Mouse (Mus musculus): ENCODE data around the gene Proca1. TPM values are rescaled to one million over a fixed set of nuclear protein-coding genes. Genes with fewer than 3 reads are reported as not detected.
"Not testable (repeated sequence)": the region's sequence is repeated elsewhere in the genome, so short reads cannot be mapped to it uniquely, and the experiment has no call there.

Gene Proca1
- polyA plus RNA-seq, 1 experiment from 2014 or later: 4.8 TPM

DNA sequence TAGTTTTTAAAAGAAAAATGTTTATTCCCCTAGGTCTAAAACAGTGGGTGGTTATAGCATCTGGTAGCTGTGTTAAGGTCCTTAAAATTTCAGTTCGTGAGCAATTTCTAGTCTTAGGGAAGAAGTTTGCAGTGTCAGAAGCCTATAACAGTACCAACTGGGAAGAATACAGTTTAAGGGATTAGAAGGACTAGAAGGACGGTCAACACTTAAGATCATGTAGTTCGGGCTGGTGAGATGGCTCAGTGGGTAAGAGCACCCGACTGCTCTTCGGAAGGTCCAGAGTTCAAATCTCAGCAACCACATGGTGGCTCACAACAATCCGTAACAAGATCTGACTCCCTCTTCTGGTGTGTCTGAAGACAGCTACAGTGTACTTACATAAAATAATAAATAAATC is 8.5 kb upstream of the Proca1 start:
- not testable (repeated sequence) for H3K27me3 ChIP-seq (replicated peaks); H3K4me3 ChIP-seq (replicated peaks); ATAC-seq (ENCODE audit: low FRiP score); H3K9ac ChIP-seq (replicated peaks); H3K9me3 ChIP-seq (replicated peaks); H3K4me2 ChIP-seq; H3K27ac ChIP-seq (replicated peaks)
- WGBS: 97% methylated on average over 6 of the region's 6 CpGs
- Histone ChIP-seq H3K36me3 (peaks cover 18% of the 10 kb centered on the region), H3K4me1 (peaks cover 53% of the 10 kb centered on the region)

DNA sequence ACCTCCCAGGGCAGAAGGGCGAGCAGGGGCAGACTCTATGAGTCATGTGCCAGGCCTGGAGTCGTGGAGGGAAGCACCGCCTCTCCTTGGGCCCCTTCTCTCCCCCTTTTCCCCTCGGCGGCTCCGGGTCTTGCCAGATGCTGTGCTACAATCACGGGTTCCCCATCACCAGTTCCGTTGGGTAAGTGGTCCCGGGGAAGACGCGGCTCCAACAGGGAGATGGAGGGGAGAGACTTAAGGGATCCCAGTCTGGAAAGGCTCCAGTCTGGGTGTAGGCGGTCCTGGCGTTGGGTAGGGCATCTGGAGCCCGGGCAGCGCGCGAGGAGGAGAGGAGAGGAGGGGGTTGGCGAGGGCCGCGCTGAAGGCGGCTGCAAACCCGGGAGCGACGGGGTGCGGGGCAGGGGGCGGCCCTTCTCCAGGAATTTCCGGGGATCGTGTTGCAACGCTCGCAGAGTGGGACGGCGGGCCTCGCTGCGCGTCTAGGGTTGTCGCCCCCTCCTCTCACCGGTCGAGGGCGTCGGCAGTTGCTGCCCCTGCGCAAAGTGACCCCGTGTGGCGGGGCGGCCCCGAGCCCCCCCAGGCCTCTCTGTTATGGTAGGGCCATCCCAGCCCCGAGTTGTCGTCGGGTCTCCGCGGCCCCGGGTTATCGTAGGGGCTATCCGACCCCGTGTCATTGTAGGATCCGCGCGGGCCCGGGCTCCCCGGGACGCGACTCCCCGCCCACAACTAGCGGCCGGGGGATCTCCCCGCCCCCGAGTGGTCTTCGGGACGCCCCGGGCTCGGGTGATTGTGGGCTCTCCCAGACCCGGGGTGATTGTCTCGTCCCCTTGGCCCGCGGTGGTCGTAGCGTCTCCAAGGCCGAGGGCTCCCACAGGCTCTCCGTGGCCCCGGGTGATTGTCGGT is 4.6 kb upstream of the Proca1 start, which contains the start of gene Rab34:
Gene Rab34 (plus strand): TSS at position 100 of the 903 bp plus-strand sequence.
- peak; percentile 72 for ATAC-seq (ENCODE audit: low FRiP score)
- no peaks in the 10 kb centered on the region for H3K27me3 ChIP-seq (replicated peaks)
- under 1% methylated on average over 78 of the region's 80 CpGs for WGBS

DNA sequence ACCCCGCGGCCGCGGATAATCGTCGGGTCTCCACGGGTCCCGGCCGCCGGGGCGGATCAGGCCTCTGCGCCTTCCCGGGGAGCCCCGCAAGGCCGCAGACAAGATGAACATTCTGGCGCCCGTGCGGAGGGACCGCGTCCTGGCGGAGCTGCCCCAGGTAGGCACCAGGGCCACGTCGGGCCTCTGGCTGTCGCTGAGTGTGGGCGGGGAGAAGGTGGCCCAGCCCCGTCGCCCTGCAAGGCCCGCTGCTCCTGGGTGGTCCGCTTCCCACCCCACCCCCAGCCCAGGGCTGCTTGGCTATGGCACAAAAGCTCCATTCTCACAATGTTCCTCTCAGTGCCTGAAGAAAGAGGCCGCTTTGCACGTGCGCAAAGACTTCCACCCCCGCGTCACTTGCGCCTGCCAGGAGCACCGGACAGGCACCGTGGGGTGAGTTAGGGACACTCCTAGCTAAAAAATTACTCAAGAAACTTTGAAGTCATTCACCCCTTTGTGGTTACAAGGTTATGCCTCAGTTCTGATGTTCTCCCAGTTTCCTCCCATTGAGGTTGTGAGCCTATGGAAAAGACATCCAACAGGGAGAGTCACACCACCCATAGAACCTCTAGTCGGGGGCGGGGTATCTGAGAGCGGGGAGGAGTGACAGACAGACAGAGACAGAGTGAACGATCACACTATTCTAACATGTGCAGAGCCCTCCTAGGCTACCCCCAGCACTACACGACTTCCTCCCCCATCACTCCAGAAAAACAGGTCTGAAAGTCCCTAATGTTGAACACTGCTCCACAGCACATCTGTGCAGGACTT is 3.8 kb upstream of the Proca1 start:
- peaks cover 31% of the 10 kb centered on the region for H3K36me3 ChIP-seq
- H3K4me1 ChIP-seq: peaks cover 33% of the 10 kb centered on the region
- no peaks in the 10 kb centered on the region for H3K27me3 ChIP-seq (replicated peaks)
- H3K4me2 ChIP-seq: peak overlapping the region; percentile 67
- H3K9ac ChIP-seq (replicated peaks): peak overlapping the region; percentile 83
- WGBS: under 1% methylated on average over 41 of the region's 42 CpGs
- H3K27ac ChIP-seq (replicated peaks): peak overlapping the region; percentile 94
- H3K9me3 ChIP-seq (replicated peaks): no peaks in the 10 kb centered on the region
- peak overlapping the region; percentile 73 for H3K4me3 ChIP-seq (replicated peaks)
- peak; percentile 80 for ATAC-seq (ENCODE audit: low FRiP score)

More for the DNA sequence above, 4.6 kb upstream of the Proca1 start, which contains the start of gene Rab34:
- peak within 1 kb of the TSS; percentile 94 for H3K27ac ChIP-seq (replicated peaks)
- no peaks in the 10 kb centered on the region for H3K9me3 ChIP-seq (replicated peaks)
- peak within 1 kb of the TSS; percentile 67 for H3K4me2 ChIP-seq
- peaks cover 34% of the 10 kb centered on the region for H3K4me1 ChIP-seq
- peak within 1 kb of the TSS; percentile 73 for H3K4me3 ChIP-seq (replicated peaks)
- peak within 1 kb of the TSS; percentile 83 for H3K9ac ChIP-seq (replicated peaks)
- H3K36me3 ChIP-seq: peaks cover 30% of the 10 kb centered on the region

DNA sequence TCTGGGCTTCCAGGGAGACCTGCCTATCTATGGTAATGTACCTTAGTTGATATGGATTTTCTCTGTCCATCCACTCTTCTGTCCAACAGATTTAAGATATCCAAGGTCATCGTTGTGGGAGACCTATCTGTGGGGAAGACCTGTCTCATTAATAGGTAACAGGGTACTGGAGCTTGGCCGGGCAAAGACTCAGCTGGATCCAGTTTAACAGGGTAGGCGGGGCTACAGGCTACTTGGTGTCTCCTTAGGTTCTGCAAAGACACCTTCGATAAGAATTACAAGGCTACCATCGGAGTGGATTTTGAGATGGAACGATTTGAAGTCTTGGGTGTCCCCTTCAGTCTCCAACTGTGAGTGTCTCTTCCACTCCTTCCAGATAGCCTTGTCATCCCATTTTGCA is 3.2 kb upstream of the Proca1 start:
- H3K9ac ChIP-seq (replicated peaks): peak overlapping the region; percentile 83
- H3K27me3 ChIP-seq (replicated peaks): no peaks in the 10 kb centered on the region
- H3K9me3 ChIP-seq (replicated peaks): no peaks in the 10 kb centered on the region
- H3K4me2 ChIP-seq: peak overlapping the region; percentile 67
- peaks cover 31% of the 10 kb centered on the region for H3K36me3 ChIP-seq
- H3K4me1 ChIP-seq: peaks cover 38% of the 10 kb centered on the region
- no peak for ATAC-seq (ENCODE audit: low FRiP score)
- peak overlapping the region; percentile 94 for H3K27ac ChIP-seq (replicated peaks)
- 69% methylated on average over 6 of the region's 6 CpGs for WGBS
- peak overlapping the region; percentile 73 for H3K4me3 ChIP-seq (replicated peaks)

DNA sequence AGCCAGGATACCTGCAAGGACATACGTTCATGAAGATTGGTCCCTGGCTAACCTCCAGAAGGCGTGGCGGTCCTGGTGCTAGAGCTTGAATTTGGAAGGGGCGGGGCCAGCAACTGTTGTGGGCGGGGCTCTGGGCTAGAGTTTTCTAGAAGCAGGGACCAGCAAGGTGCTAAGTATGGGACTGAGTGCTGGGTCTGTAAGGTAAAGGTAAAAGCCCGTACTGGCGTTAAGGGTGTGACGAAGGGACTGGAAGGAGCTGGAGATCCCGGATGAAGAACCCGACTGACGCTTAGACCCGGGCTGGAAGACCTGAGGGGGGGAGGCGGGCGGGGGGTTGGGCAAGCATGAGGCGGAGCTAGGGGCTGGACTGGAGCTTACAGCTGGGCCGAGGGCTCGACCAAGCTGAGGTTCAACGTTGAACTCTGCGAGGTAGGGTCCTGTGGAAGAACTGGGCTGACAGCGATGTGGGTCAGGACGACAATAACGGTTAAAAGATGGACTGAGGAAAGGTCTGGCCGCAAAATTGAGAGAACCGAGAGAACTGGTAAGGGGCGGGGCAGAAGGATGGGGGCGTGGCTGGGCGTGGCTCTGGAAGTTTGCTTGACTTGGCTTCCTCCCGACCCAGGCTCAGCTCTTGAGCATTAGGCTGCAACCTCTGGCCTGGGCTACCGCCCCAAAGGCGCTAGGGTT is 1.4 kb downstream of the Proca1 start:
- peaks cover 22% of the 10 kb centered on the region for H3K4me1 ChIP-seq
- peak overlapping the region; percentile 36 for H3K4me3 ChIP-seq (replicated peaks)
- 5% methylated on average over 30 of the region's 30 CpGs for WGBS
- H3K9ac ChIP-seq (replicated peaks): 0 out of 2 replicates have a peak overlapping the region, but pooled peaks have one; percentile 23
- no peaks in the 10 kb centered on the region for H3K9me3 ChIP-seq (replicated peaks)
- ATAC-seq (ENCODE audit: low FRiP score): 0 out of 2 replicates have a peak, but pooled peaks have one; percentile 39
- peaks cover 31% of the 10 kb centered on the region for H3K36me3 ChIP-seq
- H3K4me2 ChIP-seq: peak overlapping the region; percentile 49
- H3K27me3 ChIP-seq (replicated peaks): no peaks in the 10 kb centered on the region
- no peak overlapping the region for H3K27ac ChIP-seq (replicated peaks)

DNA sequence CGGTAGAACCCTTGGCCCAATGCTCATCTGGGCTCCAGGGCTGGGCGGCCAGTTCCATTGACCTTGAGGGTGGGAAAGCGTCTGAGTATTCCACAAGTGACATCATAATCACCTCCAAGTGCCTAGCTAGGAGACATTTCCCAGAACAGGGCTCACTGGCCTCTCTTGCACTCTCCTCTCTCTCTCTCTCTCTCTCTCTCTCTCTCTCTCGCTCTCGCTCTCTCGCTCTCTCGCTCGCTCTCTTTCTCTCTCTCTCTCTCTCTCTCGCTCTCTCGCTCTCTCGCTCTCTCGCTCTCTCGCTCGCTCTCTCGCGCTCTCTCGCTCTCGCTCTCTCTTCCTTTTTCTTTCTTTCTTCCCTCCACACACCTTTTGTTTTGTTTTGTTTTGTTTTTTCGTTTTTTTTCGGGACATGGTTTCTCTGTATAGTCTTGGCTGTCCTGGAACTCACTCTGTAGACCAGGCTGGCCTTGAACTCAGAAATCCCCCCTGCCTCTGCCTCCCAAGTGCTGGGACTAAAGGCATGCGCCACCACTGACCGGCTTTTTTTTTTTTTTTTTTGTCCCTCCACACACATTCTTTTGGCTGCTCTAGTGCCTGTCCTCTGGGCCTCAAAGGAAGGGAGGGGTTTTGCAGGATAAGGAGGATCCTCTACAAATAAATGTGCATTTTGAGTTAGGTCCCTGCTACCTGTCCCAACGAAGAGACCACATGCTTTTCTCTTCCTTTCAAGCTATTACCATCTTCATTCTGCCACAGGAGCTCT is 2.1 kb downstream of the Proca1 start:
- 67% methylated on average over 23 of the region's 23 CpGs for WGBS

DNA sequence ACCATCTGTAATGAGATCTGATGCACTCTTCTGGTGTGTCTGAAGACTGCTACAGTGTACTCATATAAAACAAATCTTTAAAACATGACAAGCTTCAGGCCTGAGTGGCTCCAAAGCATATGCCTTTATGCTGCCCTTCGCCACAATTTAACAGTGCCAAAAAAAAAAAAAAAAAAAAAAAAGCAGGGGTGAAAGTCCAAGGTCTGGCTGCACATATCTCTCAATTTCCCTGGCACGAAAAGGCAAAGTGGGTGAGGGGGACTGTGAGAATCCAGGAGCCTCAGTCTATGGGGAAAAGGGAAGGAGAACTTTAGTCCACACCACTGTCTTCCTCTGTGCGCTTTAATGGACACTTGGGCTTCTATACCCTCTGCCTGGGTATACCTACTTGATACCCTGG is 9.2 kb downstream of the Proca1 start:
- H3K4me2 ChIP-seq: no peak overlapping the region
- H3K9me3 ChIP-seq (replicated peaks): no peaks in the 10 kb centered on the region
- H3K27me3 ChIP-seq (replicated peaks): no peaks in the 10 kb centered on the region
- peaks cover 21% of the 10 kb centered on the region for H3K36me3 ChIP-seq
- no peak overlapping the region for H3K27ac ChIP-seq (replicated peaks)
- WGBS: 94% methylated on average over 3 of the region's 3 CpGs
- H3K4me1 ChIP-seq: peaks cover 18% of the 10 kb centered on the region; the same call in 1 of the 2 replicates
- no peak overlapping the region for H3K4me3 ChIP-seq (replicated peaks)
- H3K9ac ChIP-seq (replicated peaks): no peak overlapping the region
- ATAC-seq (ENCODE audit: low FRiP score): no peak

More for the DNA sequence above, 2.1 kb downstream of the Proca1 start:
- H3K4me3 ChIP-seq (replicated peaks): peak overlapping the region; percentile 36
- peak overlapping the region; percentile 49 for H3K4me2 ChIP-seq
- H3K9me3 ChIP-seq (replicated peaks): no peaks in the 10 kb centered on the region
- H3K27ac ChIP-seq (replicated peaks): no peak overlapping the region
- H3K36me3 ChIP-seq: peaks cover 30% of the 10 kb centered on the region
- H3K27me3 ChIP-seq (replicated peaks): no peaks in the 10 kb centered on the region
- ATAC-seq (ENCODE audit: low FRiP score): no peak
- H3K4me1 ChIP-seq: peaks cover 14% of the 10 kb centered on the region
- 0 out of 2 replicates have a peak overlapping the region, but pooled peaks have one; percentile 23 for H3K9ac ChIP-seq (replicated peaks)

DNA sequence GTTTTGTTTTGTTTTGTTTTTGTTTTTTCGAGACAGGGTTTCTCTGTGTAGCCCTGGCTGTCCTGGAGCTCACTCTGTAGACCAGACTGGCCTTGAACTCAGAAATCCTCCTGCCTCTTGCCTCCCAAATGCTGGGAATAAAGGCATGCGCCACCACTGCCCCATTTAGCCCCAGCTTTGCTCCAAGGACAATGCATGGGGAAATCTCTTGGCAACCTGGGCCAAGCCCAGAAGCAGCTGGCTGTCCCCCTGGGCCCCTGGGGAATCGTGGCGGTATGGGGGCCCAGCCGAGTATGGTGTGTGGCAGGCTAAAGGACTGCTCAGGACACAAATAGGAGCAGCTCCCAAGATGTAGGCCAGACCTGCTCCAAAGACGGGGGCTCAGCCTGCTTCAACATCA is 11.1 kb downstream of the Proca1 start:
- H3K9ac ChIP-seq (replicated peaks): no peak overlapping the region
- H3K4me2 ChIP-seq: no peak overlapping the region
- no peaks in the 10 kb centered on the region for H3K27me3 ChIP-seq (replicated peaks)
- no peak for ATAC-seq (ENCODE audit: low FRiP score)
- H3K4me1 ChIP-seq: peaks cover 18% of the 10 kb centered on the region; the same call in 1 of the 2 replicates
- 44% methylated on average over 6 of the region's 6 CpGs for WGBS
- no peak overlapping the region for H3K4me3 ChIP-seq (replicated peaks)
- H3K9me3 ChIP-seq (replicated peaks): no peaks in the 10 kb centered on the region
- peaks cover 40% of the 10 kb centered on the region for H3K36me3 ChIP-seq
- H3K27ac ChIP-seq (replicated peaks): peak overlapping the region; percentile 72; the same call in 1 of the 2 replicates

DNA sequence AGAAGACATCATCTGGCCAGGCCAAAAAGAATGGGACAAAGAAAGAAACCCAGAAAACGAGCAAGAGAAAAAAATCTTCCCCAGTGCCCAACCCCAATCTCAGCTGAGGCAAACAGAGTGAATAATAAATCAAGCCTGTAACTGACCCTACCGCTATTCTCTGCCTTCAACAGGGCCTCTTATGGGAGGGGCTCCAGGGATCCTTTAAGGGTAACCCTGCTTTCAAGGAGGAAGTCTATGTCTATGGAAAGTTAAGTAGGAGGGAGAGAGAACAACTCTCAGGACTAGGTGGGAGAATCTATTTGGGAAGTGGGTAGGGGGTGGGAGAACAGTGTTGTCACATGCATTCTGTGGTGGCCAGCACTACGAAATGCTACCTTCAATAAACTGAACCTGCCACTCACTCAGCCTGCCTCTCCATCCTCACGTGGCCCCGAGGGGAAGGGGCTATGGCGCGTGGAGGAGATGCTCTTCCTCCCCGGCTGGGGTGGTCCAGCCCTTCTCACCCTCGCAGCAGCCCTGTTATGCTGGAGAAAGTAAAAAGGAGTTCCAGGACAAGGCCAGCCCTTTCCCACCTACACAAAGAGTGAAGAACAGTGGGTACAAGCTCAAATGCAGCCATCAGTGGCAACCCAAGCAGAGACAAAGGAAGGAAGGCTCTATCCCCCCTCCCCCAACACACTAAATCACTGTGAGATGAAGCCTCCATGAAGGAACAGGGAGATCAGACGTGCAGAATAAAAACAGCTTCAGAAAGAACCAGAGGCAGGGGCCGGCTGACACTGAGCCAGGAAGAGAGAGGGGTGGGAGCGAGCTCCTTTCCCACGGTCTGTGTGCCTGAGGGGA is 12.4 kb downstream of the Proca1 start:
- Histone ChIP-seq H3K27ac (replicated peaks) (peak overlapping the region; percentile 72), H3K4me2 (no peak overlapping the region), H3K9me3 (replicated peaks) (no peaks in the 10 kb centered on the region), H3K9ac (replicated peaks) (no peak overlapping the region), H3K36me3 (peaks cover 53% of the 10 kb centered on the region), H3K4me3 (replicated peaks) (no peak overlapping the region), H3K4me1 (peaks cover 18% of the 10 kb centered on the region; the same call in 1 of the 2 replicates), H3K27me3 (replicated peaks) (no peaks in the 10 kb centered on the region)
- WGBS: 16% methylated on average over 13 of the region's 13 CpGs
- ATAC-seq (ENCODE audit: low FRiP score): peak; percentile 53

DNA sequence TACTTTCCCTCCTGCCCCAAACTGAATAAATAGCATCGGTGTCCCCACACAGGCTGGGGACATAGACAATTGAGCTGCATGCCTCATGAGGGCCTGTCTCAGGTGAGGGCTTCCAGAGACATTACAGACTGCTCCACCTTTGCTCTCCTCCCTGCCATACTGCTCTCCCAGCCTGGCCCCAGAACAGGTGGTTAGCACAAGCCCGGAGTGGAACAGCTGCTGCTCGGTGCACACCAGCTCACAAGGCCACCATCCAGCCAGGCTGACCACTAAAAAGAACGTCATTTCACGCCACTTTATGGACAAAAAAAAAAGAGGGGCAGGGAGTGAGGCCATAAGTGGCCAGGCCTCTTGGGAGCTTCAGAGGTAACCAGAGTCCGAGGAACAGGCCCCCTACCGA is 14.0 kb downstream of the Proca1 start:
- WGBS: 59% methylated on average over 7 of the region's 7 CpGs
- Histone ChIP-seq H3K36me3 (peaks cover 69% of the 10 kb centered on the region), H3K9ac (replicated peaks) (no peak overlapping the region), H3K4me2 (no peak overlapping the region), H3K4me1 (peaks cover 18% of the 10 kb centered on the region; the same call in 1 of the 2 replicates), H3K27ac (replicated peaks) (no peak overlapping the region; the same call in 1 of the 2 replicates), H3K27me3 (replicated peaks) (no peaks in the 10 kb centered on the region), H3K4me3 (replicated peaks) (no peak overlapping the region), H3K9me3 (replicated peaks) (no peaks in the 10 kb centered on the region)
- no peak for ATAC-seq (ENCODE audit: low FRiP score)
